Comparison of ENCODE assay signal across 21 mouse cellular contexts in genomic region chr7:126249146-126249545, GRCm38 (mm10). TPM values are rescaled to one million over a fixed set of nuclear protein-coding genes. Genes with fewer than 3 reads are reported as not detected.
DNase-seq lines count a peak whose midpoint lies in the region; ATAC-seq lines count a peak whose summit lies in the region.
"Had no signal": no experiment of that assay in that cellular context is flagged by ENCODE, and none has a peak within 500 bp of the region (broad histone marks: within the 10 kb centered on the region; RNA-seq: fewer than 3 reads in every experiment).

No protein-coding gene starts in this region.

- no peaks in the 10 kb centered on the region for H3K9me3 ChIP-seq in heart, embryonic 12.5 days (replicated peaks)
- no peaks in the 10 kb centered on the region for H3K9me3 ChIP-seq in hindbrain, embryonic 13.5 days
- H3K9me3 ChIP-seq in hindbrain, embryonic 16.5 days (ENCODE audit: control insufficient read depth, low read length), result no peaks in the 10 kb centered on the region
- H3K9me3 ChIP-seq: embryonic facial prominence, embryonic 10.5 days; kidney, embryonic 15.5 days; stomach, embryonic 15.5 days had no signal

- H3K36me3 ChIP-seq in heart, embryonic 12.5 days, result no peaks in the 10 kb centered on the region
- no peaks in the 10 kb centered on the region for H3K36me3 ChIP-seq in hindbrain, embryonic 13.5 days
- no peaks in the 10 kb centered on the region for H3K36me3 ChIP-seq in hindbrain, embryonic 16.5 days (ENCODE audit: control insufficient read depth, insufficient read depth, low read length)
- H3K36me3 ChIP-seq: embryonic facial prominence, embryonic 10.5 days; kidney, embryonic 15.5 days; stomach, embryonic 15.5 days had no signal

- peak; percentile 55 for DNase-seq in cerebellum, adult 9-10 months
- DNase-seq in heart, postnatal 4 days, result no peak
- no peak for DNase-seq in lung, postnatal 4 days
- DNase-seq: adrenal gland, postnatal 25 days; forebrain, postnatal 0 days; gastrocnemius, postnatal 36 days; kidney, adult 11 months; kidney, postnatal 36 days; lung, embryonic 14.5 days; lung, postnatal 36 days; midbrain, embryonic 14.5 days; right cerebral cortex, postnatal 4 days; thymus, postnatal 25 days had no signal

- H3K4me3 ChIP-seq in heart, embryonic 12.5 days, result peak overlapping the region; percentile 44
- H3K4me3 ChIP-seq in hindbrain, embryonic 13.5 days, result no peak overlapping the region
- H3K4me3 ChIP-seq in hindbrain, embryonic 16.5 days (ENCODE audit: low read length), result no peak overlapping the region
- H3K4me3 ChIP-seq: embryonic facial prominence, embryonic 10.5 days; kidney, embryonic 15.5 days; stomach, embryonic 15.5 days had no signal

- no peak overlapping the region for H3K27ac ChIP-seq in heart, embryonic 12.5 days (ENCODE audit: poor library complexity, severe bottlenecking)
- H3K27ac ChIP-seq in hindbrain, embryonic 13.5 days, result no peak overlapping the region
- no peak overlapping the region for H3K27ac ChIP-seq in hindbrain, embryonic 16.5 days (ENCODE audit: low read depth, low read length)
- H3K27ac ChIP-seq: embryonic facial prominence, embryonic 10.5 days; kidney, embryonic 15.5 days; liver, embryonic 14.5 days; stomach, embryonic 15.5 days had no signal

- WGBS in heart, embryonic 12.5 days, result 69% methylated on average over 5 of the region's 5 CpGs
- 68% methylated on average over 5 of the region's 5 CpGs for WGBS in hindbrain, embryonic 13.5 days
- 73% methylated on average over 5 of the region's 5 CpGs for WGBS in hindbrain, embryonic 16.5 days

- H3K27me3 ChIP-seq in heart, embryonic 12.5 days (replicated peaks), result peaks cover 8% of the 10 kb centered on the region; the same call in 1 of the 2 replicates
- H3K27me3 ChIP-seq in hindbrain, embryonic 13.5 days, result peaks cover 12% of the 10 kb centered on the region
- no peaks in the 10 kb centered on the region for H3K27me3 ChIP-seq in hindbrain, embryonic 16.5 days (replicated peaks; ENCODE audit: control insufficient read depth, insufficient read depth, low read length)
- H3K27me3 ChIP-seq: stomach, embryonic 15.5 days had no signal

- peaks cover 34% of the 10 kb centered on the region for H3K4me1 ChIP-seq in heart, embryonic 12.5 days (replicated peaks)
- H3K4me1 ChIP-seq in hindbrain, embryonic 13.5 days (replicated peaks), result peaks cover 11% of the 10 kb centered on the region
- H3K4me1 ChIP-seq in hindbrain, embryonic 16.5 days (ENCODE audit: control insufficient read depth, insufficient read depth, low read depth, low read length), result peaks cover 6% of the 10 kb centered on the region

- peak overlapping the region; percentile 68 for H3K4me2 ChIP-seq in heart, embryonic 12.5 days
- peak overlapping the region; percentile 26; the same call in 1 of the 2 replicates for H3K4me2 ChIP-seq in hindbrain, embryonic 13.5 days
- no peak overlapping the region for H3K4me2 ChIP-seq in hindbrain, embryonic 16.5 days (ENCODE audit: low read length)
- H3K4me2 ChIP-seq: kidney, embryonic 15.5 days had no signal

- ATAC-seq in cerebellum, adult (ENCODE audit: insufficient number of reproducible peaks, low FRiP score, low TSS enrichment), result no peak
- ATAC-seq in heart, embryonic 12.5 days (ENCODE audit: insufficient number of reproducible peaks, low FRiP score), result no peak
- ATAC-seq in hindbrain, embryonic 13.5 days (ENCODE audit: low FRiP score), result no peak
- no peak for ATAC-seq in hindbrain, embryonic 16.5 days
- ATAC-seq: forebrain, postnatal 0 days had no signal

- peak overlapping the region; percentile 67; the same call in 1 of the 2 replicates for H3K9ac ChIP-seq in heart, embryonic 12.5 days
- no peak overlapping the region for H3K9ac ChIP-seq in hindbrain, embryonic 13.5 days
- H3K9ac ChIP-seq in hindbrain, embryonic 16.5 days (ENCODE audit: low read depth, low read length), result no peak overlapping the region
- H3K9ac ChIP-seq: forebrain, postnatal 0 days; kidney, embryonic 15.5 days; liver, embryonic 14.5 days; lung, embryonic 14.5 days; stomach, embryonic 15.5 days had no signal

RNA-seq across cellular contexts. Expression of gene Sbk1, which starts 23.3 kb away (rescaled TPM):
- 24.0 and 24.5 TPM in 2 replicates for polyA plus RNA-seq in heart, embryonic 12.5 days (2016; fragmentation: Nextera tagmentation; extraction: Ambion mirVana)
- total RNA-seq in heart, postnatal 4 days (2021), result 10 to 100 TPM; 40.4 to 46.3 TPM
- polyA plus RNA-seq in hindbrain, embryonic 13.5 days (2015; fragmentation: Nextera tagmentation; extraction: Ambion mirVana), result 248 and 253 TPM in 2 replicates
- 159 and 208 TPM in 2 replicates for polyA plus RNA-seq in hindbrain, embryonic 16.5 days (2015; fragmentation: Nextera tagmentation; extraction: Ambion mirVana)

RNA-seq across cellular contexts. Expression of gene Xpo6, which starts 48.8 kb away (rescaled TPM):
- 44.7 and 48.1 TPM in 2 replicates for polyA plus RNA-seq in heart, embryonic 12.5 days (2016; fragmentation: Nextera tagmentation; extraction: Ambion mirVana)
- 10 to 100 TPM; 48.9 to 50.3 TPM for total RNA-seq in heart, postnatal 4 days (2021)
- polyA plus RNA-seq in hindbrain, embryonic 13.5 days (2015; fragmentation: Nextera tagmentation; extraction: Ambion mirVana), result 45.8 and 46.8 TPM in 2 replicates
- 44.4 and 54.4 TPM in 2 replicates for polyA plus RNA-seq in hindbrain, embryonic 16.5 days (2015; fragmentation: Nextera tagmentation; extraction: Ambion mirVana)
